Mouse (Mus musculus) hindbrain, embryonic 15.5 days (tissue): Measurements from ENCODE around the gene Phgr1. TPM values are rescaled to one million over a fixed set of nuclear protein-coding genes. Genes with fewer than 3 reads are reported as not detected.

Experiments
- ATAC-seq: fragments of 200-750 bp; cut with Nextera tagmentation; 2 replicates; pipeline ENCODE4 v1.8.0; 2017; ENCODE audit warnings: low read depth, moderate number of reproducible peaks, moderate TSS enrichment; ENCODE audit not compliant: low FRiP score
- H3K27ac ChIP-seq: fragments of 300-500 bp; sonication (generic); replicated peaks from 2 replicates; pipeline ENCODE4 v1.5.1; 2015; ENCODE audit warnings: mild to moderate bottlenecking, inconsistent platforms
- H3K27me3 ChIP-seq: fragments of 300-500 bp; sonication (generic); 2 replicates; pipeline ENCODE4 v1.6.1; 2015; ENCODE audit warnings: control low read depth, inconsistent platforms
- H3K36me3 ChIP-seq: fragments of 300-500 bp; sonication (generic); 2 replicates; pipeline ENCODE4 v1.6.1; 2015; ENCODE audit warnings: control low read depth, inconsistent platforms
- H3K4me1 ChIP-seq: fragments of 300-500 bp; sonication (generic); replicated peaks from 2 replicates; pipeline ENCODE4 v1.6.1; 2015; ENCODE audit warnings: control low read depth, inconsistent platforms
- H3K4me2 ChIP-seq: fragments of 300-500 bp; sonication (generic); 2 replicates; pipeline ENCODE4 v1.6.1; 2015; ENCODE audit warnings: moderate library complexity, mild to moderate bottlenecking, inconsistent platforms
- H3K4me3 ChIP-seq: fragments of 300-500 bp; sonication (generic); 2 replicates; pipeline ENCODE4 v1.5.1; 2015; ENCODE audit warnings: mild to moderate bottlenecking, inconsistent platforms
- H3K9ac ChIP-seq: fragments of 300-500 bp; sonication (generic); 2 replicates; pipeline ENCODE4 v1.6.1; 2015; ENCODE audit warnings: inconsistent platforms
- H3K9me3 ChIP-seq: fragments of 300-500 bp; sonication (generic); 2 replicates; pipeline ENCODE4 v1.6.1; 2016; ENCODE audit warnings: control low read depth, inconsistent platforms
- WGBS: fragments of 180-500 bp; shearing (Covaris S2); methylation state at CpG from one replicate; pipeline ENCODE4 v1.1.7; 2015; 5-methylcytosine and 5-hydroxymethylcytosine counted together
- polyA plus RNA-seq: library from polyadenylated mRNA; unstranded; fragments of >200 nt; fragmentation: Nextera tagmentation; extraction: Ambion mirVana; gene quantifications from 2 replicates; pipeline ENCODE4 v1.2.1, GENCODE M21; 2015

The Phgr1 gene
- polyA plus RNA-seq, 1 experiment from 2014 or later, result not detected

- no peak for ATAC-seq
- peaks cover 25% of the 10 kb centered on the region for H3K4me1 ChIP-seq
- peaks cover 22% of the 10 kb centered on the region for H3K36me3 ChIP-seq
- WGBS, result 70% methylated on average over 5 of the region's 5 CpGs
- no peak overlapping the region for H3K9ac ChIP-seq
- H3K9me3 ChIP-seq, result no peaks in the 10 kb centered on the region
- H3K27me3 ChIP-seq, result no peaks in the 10 kb centered on the region
- H3K4me3 ChIP-seq, result no peak overlapping the region
- H3K4me2 ChIP-seq, result no peak overlapping the region
- H3K27ac ChIP-seq, result no peak overlapping the region
Measured at GRCm38 (mm10) chr2:118783093-118783492, 10.5 kb downstream of the Phgr1 start.

- Histone ChIP-seq H3K27me3 (no peaks in the 10 kb centered on the region), H3K4me2 (no peak overlapping the region), H3K4me1 (peaks cover 25% of the 10 kb centered on the region), H3K9ac (no peak overlapping the region), H3K9me3 (no peaks in the 10 kb centered on the region), H3K36me3 (peaks cover 22% of the 10 kb centered on the region), H3K27ac (no peak overlapping the region), H3K4me3 (no peak overlapping the region)
- no peak for ATAC-seq
- 90% methylated on average over 7 of the region's 7 CpGs for WGBS
Measured at GRCm38 (mm10) chr2:118783663-118784062, 11.1 kb downstream of the Phgr1 start.

- ATAC-seq, result no peak
- H3K36me3 ChIP-seq, result peaks cover 37% of the 10 kb centered on the region
- 90% methylated on average over 5 of the region's 5 CpGs for WGBS
Measured at GRCm38 (mm10) chr2:118786525-118786924, 14.0 kb downstream of the Phgr1 start.

GRCm38 (mm10) chr2:118789501-118789900 lies 16.9 kb downstream of the Phgr1 start:
- Histone ChIP-seq H3K9me3 (no peaks in the 10 kb centered on the region), H3K36me3 (peaks cover 60% of the 10 kb centered on the region), H3K4me2 (no peak overlapping the region), H3K4me3 (no peak overlapping the region), H3K27me3 (no peaks in the 10 kb centered on the region), H3K4me1 (peaks cover 15% of the 10 kb centered on the region), H3K27ac (no peak overlapping the region), H3K9ac (no peak overlapping the region)
- ATAC-seq, result 0 out of 2 replicates have a peak, but pooled peaks have one; percentile 21
- 79% methylated on average over 11 of the region's 11 CpGs for WGBS

More at GRCm38 (mm10) chr2:118786525-118786924, 14.0 kb downstream of the Phgr1 start:
- H3K27me3 ChIP-seq, result no peaks in the 10 kb centered on the region
- H3K4me1 ChIP-seq, result peaks cover 22% of the 10 kb centered on the region
- no peak overlapping the region for H3K9ac ChIP-seq
- H3K9me3 ChIP-seq, result no peaks in the 10 kb centered on the region
- H3K4me2 ChIP-seq, result no peak overlapping the region
- no peak overlapping the region for H3K4me3 ChIP-seq
- no peak overlapping the region for H3K27ac ChIP-seq

DNA sequence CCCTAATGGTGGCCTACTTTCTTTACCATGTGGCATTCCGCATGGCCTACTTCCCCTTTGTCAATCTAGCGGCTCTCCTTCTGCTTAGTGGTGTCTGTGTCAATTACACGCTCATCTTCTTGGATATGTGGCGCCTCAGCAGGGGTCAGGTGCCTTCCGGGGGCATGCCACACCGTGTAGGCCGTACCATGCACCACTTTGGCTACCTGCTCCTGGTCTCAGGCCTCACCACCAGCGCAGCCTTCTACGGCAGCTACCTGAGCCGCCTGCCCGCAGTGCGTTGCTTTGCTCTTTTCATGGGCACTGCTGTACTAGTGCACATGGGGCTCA lies 17.6 kb downstream of the Phgr1 start:
- Histone ChIP-seq H3K36me3 (peaks cover 60% of the 10 kb centered on the region), H3K4me1 (peaks cover 15% of the 10 kb centered on the region)
- 45% methylated on average over 12 of the region's 12 CpGs for WGBS

DNA sequence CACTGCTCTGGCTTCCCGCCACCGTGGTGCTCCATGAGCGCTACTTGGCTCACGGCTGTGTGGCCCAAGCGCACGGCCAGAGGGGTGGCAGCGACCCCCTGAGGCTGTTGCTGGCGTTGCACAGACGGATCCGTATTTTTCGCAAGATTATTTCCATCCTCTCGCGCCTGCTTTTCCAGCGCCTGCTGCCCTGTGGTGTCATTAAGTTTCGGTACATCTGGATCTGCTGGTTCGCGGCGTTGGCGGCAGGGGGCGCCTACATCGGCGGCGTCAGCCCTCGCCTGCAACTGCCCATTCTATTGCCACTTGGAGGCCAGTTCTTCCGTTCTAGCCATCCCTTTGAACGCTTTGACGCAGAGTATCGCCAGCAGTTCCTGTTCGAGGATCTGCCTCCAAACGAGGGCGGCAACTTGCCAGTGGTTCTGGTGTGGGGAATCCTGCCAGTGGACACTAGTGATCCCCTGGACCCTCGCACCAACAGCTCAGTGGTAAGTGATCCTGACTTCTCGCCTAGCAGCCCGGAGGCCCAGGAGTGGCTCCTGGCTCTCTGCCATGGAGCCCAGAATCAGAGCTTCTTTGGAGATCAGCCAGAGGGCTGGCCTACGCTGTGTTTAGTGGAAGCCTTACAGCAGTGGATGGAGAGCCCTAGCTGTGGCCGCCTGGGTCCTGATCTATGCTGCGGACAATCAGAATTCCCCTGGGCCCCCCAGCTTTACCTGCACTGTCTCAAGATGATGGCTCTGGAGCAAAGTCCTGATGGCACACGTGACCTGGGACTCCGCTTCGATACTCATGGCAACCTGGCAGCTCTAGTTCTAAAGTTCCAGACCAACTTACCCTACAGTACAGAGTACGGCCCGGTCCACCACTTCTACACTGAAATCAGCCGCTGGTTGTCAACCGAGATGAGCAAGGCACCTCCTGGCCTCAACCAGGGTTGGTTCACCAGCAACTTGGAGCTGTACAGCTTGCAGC lies 18.3 kb downstream of the Phgr1 start:
- peak; percentile 49; the same call in 1 of the 2 replicates for ATAC-seq
- peaks cover 58% of the 10 kb centered on the region for H3K36me3 ChIP-seq

More for the DNA sequence above, 17.6 kb downstream of the Phgr1 start:
- H3K4me2 ChIP-seq, result peak overlapping the region; percentile 43
- H3K27me3 ChIP-seq, result no peaks in the 10 kb centered on the region
- H3K4me3 ChIP-seq, result no peak overlapping the region
- no peak overlapping the region for H3K27ac ChIP-seq
- ATAC-seq, result peak; percentile 50; the same call in 1 of the 2 replicates
- H3K9me3 ChIP-seq, result no peaks in the 10 kb centered on the region
- H3K9ac ChIP-seq, result no peak overlapping the region

DNA sequence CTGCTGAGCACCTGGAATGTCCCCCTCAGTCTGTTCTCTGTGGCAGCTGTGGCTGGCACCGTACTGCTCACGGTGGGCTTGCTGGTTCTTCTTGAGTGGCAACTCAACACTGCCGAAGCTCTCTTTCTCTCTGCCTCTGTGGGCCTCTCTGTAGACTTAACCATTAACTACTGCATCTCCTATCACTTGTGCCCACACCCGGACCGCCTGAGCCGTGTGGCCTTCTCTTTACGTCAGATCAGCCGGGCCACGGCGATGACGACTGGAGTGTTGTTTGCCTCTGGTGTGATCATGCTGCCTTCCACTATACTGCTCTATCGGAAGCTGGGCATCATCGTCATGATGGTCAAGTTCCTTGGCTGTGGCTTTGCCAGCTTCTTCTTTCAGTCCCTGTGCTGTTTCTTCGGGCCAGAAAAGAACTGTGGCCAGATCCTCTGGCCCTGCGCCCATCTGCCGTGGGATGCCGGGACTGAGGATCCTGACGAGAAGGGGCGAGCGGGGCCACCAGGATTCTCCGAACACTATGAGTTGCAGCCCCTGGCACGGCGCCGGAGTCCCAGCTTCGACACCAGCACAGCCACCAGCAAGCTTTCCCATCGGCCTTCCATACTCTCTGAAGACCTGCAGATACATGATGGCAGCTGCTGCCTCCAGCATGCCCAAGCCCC lies 19.2 kb downstream of the Phgr1 start:
- Histone ChIP-seq H3K27ac (no peak overlapping the region), H3K4me2 (no peak overlapping the region), H3K27me3 (no peaks in the 10 kb centered on the region), H3K9me3 (no peaks in the 10 kb centered on the region), H3K4me3 (no peak overlapping the region), H3K9ac (no peak overlapping the region), H3K4me1 (peaks cover 15% of the 10 kb centered on the region), H3K36me3 (peaks cover 51% of the 10 kb centered on the region)
- WGBS, result 93% methylated on average over 26 of the region's 26 CpGs
- ATAC-seq, result no peak

More for the DNA sequence above, 18.3 kb downstream of the Phgr1 start:
- Histone ChIP-seq H3K27ac (no peak overlapping the region), H3K4me3 (no peak overlapping the region), H3K27me3 (no peaks in the 10 kb centered on the region), H3K9me3 (no peaks in the 10 kb centered on the region), H3K4me2 (peak overlapping the region; percentile 43), H3K9ac (no peak overlapping the region), H3K4me1 (peaks cover 15% of the 10 kb centered on the region)
- whole genome bisulfite sequencing, result 26% methylated on average over 44 of the region's 44 CpGs

- no peaks in the 10 kb centered on the region for H3K9me3 ChIP-seq
- H3K27me3 ChIP-seq, result no peaks in the 10 kb centered on the region
- 90% methylated on average over 4 of the region's 4 CpGs for WGBS
- H3K4me2 ChIP-seq, result no peak overlapping the region
- ATAC-seq, result no peak
- H3K4me1 ChIP-seq, result peaks cover 15% of the 10 kb centered on the region
- no peak overlapping the region for H3K27ac ChIP-seq
- no peak overlapping the region for H3K9ac ChIP-seq
- H3K4me3 ChIP-seq, result no peak overlapping the region
- peaks cover 46% of the 10 kb centered on the region for H3K36me3 ChIP-seq
Measured at GRCm38 (mm10) chr2:118792259-118792613, 19.7 kb downstream of the Phgr1 start.

DNA sequence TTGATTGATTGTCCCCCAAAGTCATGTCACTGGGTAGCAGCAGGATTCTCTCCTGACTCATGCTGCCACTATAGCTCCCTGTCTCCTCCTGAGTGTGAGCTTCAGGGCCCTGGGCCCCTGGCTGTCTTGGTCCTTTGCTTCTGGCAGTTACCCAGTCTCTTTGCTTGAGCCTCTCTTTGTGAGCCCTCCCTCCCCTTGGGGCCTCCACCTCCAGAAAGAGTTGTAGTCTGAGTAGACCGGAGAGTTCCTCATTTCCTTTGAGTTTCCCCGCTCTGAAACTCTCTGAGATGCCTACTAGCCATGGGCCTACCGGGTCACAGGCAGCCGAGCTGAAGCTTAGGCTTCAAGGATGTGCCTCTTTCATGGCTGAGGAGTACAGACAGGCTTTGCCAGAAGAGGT lies 21.1 kb downstream of the Phgr1 start:
- ATAC-seq, result no peak
- H3K4me1 ChIP-seq, result peaks cover 15% of the 10 kb centered on the region
- 81% methylated on average over 4 of the region's 4 CpGs for WGBS
- no peaks in the 10 kb centered on the region for H3K9me3 ChIP-seq
- no peak overlapping the region for H3K9ac ChIP-seq
- H3K4me3 ChIP-seq, result no peak overlapping the region
- H3K36me3 ChIP-seq, result peaks cover 38% of the 10 kb centered on the region
- H3K27me3 ChIP-seq, result no peaks in the 10 kb centered on the region
- no peak overlapping the region for H3K4me2 ChIP-seq
- H3K27ac ChIP-seq, result no peak overlapping the region

DNA sequence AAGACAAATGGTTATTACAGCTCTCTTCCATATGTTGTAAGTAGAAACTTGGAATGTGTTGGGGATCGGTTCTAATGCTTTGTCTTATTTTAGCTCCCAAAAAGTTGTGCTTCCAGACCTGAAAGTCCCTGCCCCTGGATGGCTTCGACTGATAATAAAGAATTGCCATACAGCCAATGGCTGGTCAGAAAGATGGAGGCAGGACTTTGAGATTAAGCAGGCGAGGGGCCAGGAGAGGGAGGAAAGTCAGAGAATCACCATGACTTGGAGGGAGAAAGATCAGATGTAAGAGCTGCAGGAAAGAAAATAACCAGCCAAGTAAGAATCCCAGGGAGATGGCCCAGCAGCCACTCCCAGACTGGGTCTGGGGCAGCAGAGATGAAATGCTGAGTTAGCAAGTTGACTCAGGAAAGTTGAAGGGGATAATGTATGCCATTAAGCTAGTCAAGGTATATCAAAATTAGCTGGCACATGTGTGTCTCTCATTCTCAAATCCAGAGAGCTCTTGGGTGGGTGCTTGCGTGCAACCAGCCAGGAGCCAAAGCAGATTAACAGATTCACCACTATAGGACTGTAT lies 30.1 kb downstream of the Phgr1 start:
- WGBS, result 75% methylated on average over 4 of the region's 4 CpGs
- no peak overlapping the region for H3K27ac ChIP-seq
- H3K27me3 ChIP-seq, result no peaks in the 10 kb centered on the region
- H3K4me2 ChIP-seq, result no peak overlapping the region
- H3K4me3 ChIP-seq, result no peak overlapping the region
- ATAC-seq, result no peak
- H3K9ac ChIP-seq, result no peak overlapping the region
- no peaks in the 10 kb centered on the region for H3K36me3 ChIP-seq
- no peaks in the 10 kb centered on the region for H3K4me1 ChIP-seq
- H3K9me3 ChIP-seq, result no peaks in the 10 kb centered on the region

DNA sequence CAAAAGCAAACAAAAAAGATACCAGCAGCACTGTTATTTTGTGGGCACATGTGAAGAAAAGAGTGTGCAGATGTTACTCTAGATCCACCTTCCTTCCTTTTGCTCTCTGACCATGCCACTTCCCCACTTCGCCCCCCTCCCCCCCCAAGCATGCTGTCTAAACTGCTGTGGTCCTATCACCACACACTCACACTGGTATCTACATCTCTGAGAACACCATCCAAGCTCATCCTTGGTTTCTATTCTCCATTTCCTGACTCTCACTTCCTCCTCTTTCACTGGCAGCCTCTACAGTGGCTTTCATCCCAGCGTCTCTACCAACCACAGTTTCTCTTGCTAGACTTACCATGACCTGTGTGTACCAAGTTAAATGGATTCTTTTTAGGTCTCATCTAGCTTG lies 31.9 kb downstream of the Phgr1 start:
- Histone ChIP-seq H3K27ac (no peak overlapping the region), H3K4me1 (no peaks in the 10 kb centered on the region), H3K9me3 (no peaks in the 10 kb centered on the region), H3K27me3 (no peaks in the 10 kb centered on the region), H3K4me2 (no peak overlapping the region), H3K4me3 (no peak overlapping the region), H3K36me3 (no peaks in the 10 kb centered on the region), H3K9ac (no peak overlapping the region)
- 79% methylated on average over 2 of the region's 2 CpGs for WGBS
- ATAC-seq, result no peak

DNA sequence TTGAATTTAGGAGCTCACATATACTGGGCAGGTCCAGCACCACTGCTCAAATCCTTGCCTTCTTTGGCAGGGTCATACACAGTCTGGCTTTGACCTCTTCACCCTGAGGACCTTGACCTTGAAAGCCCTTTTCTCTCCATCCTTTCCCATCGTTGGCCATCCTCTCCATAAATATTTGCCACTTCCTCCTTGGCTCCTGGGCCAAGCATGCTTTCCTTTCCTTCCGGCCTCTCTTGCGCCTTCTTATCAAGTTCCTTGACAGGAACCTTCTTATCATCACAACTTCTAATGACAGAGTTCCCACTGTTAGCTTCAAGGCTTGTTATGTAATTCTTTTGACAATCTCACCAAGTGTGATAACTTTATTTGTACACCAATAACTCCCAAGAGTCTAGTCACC lies 32.6 kb downstream of the Phgr1 start:
- no peaks in the 10 kb centered on the region for H3K27me3 ChIP-seq
- H3K9ac ChIP-seq, result no peak overlapping the region
- H3K9me3 ChIP-seq, result no peaks in the 10 kb centered on the region
- no peaks in the 10 kb centered on the region for H3K4me1 ChIP-seq
- WGBS, result 85% methylated on average over 3 of the region's 3 CpGs
- H3K27ac ChIP-seq, result no peak overlapping the region
- H3K36me3 ChIP-seq, result no peaks in the 10 kb centered on the region
- no peak overlapping the region for H3K4me2 ChIP-seq
- no peak overlapping the region for H3K4me3 ChIP-seq
- no peak for ATAC-seq
